Mouse (Mus musculus) heart, adult 8-10 months (tissue): ENCODE measurements around the gene Hes6. TPM values are rescaled to one million over a fixed set of nuclear protein-coding genes. Genes with fewer than 3 reads are reported as not detected.
A peak's percentile ranks its signal among the peaks of the same experiment; 100 is the strongest.

Experiments used
- DNase-seq: peaks from one replicate; pipeline ENCODE4 v3.0.0; 2022; ENCODE audit warnings: low spot score
- total RNA-seq, 4 experiments: library from RNA; stranded (reverse); gene quantifications; 2 replicates each; pipeline ENCODE4 v1.2.4; 2022

The Hes6 gene
- 10 to 100 TPM; 18.6 to 20.4 (median 20.0) TPM for total RNA-seq

- DNase-seq = peak; percentile 66
Observed at GRCm38 (mm10) chr1:91413898-91414594, at the start of gene Hes6. TSS of gene Hes6 (minus strand) at chr1:91414038.

- no peak for DNase-seq
Observed at GRCm38 (mm10) chr1:91463336-91463995, 49.6 kb upstream of the Hes6 start.

GRCm38 (mm10) chr1:91460564-91460963 lies 46.7 kb upstream of the Hes6 start:
- no peak for DNase-seq

- no peak for DNase-seq
Observed at GRCm38 (mm10) chr1:91460069-91460468, 46.2 kb upstream of the Hes6 start.

GRCm38 (mm10) chr1:91459059-91459809 lies 45.4 kb upstream of the Hes6 start, which contains the start of gene Per2:
TSS of gene Per2 (minus strand) at chr1:91459324.
- peak; percentile 99 for DNase-seq

GRCm38 (mm10) chr1:91458223-91458861 lies 44.5 kb upstream of the Hes6 start:
- DNase-seq = peak; percentile 66

GRCm38 (mm10) chr1:91457698-91458097 lies 43.9 kb upstream of the Hes6 start:
- DNase-seq = no peak

- no peak for DNase-seq
Observed at GRCm38 (mm10) chr1:91457116-91457515, 43.3 kb upstream of the Hes6 start.

GRCm38 (mm10) chr1:91456301-91456801 lies 42.5 kb upstream of the Hes6 start:
- peak; percentile 81 for DNase-seq

GRCm38 (mm10) chr1:91455661-91456161 lies 41.9 kb upstream of the Hes6 start:
- peak; percentile 75 for DNase-seq

GRCm38 (mm10) chr1:91454927-91455326 lies 41.1 kb upstream of the Hes6 start:
- no peak for DNase-seq

GRCm38 (mm10) chr1:91454366-91454765 lies 40.5 kb upstream of the Hes6 start:
- DNase-seq = no peak

GRCm38 (mm10) chr1:91453932-91454331 lies 40.1 kb upstream of the Hes6 start:
- no peak for DNase-seq

- DNase-seq = no peak
Observed at GRCm38 (mm10) chr1:91451547-91452084, 37.8 kb upstream of the Hes6 start.

GRCm38 (mm10) chr1:91450851-91451250 lies 37.0 kb upstream of the Hes6 start:
- peak; percentile 37 for DNase-seq

- no peak for DNase-seq
Observed at GRCm38 (mm10) chr1:91448688-91449087, 34.9 kb upstream of the Hes6 start.

GRCm38 (mm10) chr1:91446511-91446910 lies 32.7 kb upstream of the Hes6 start:
- no peak for DNase-seq

GRCm38 (mm10) chr1:91446060-91446459 lies 32.2 kb upstream of the Hes6 start:
- DNase-seq = peak; percentile 95

GRCm38 (mm10) chr1:91444841-91445830 lies 31.3 kb upstream of the Hes6 start:
- peak; percentile 53 for DNase-seq
